Mouse (Mus musculus) gastrocnemius, postnatal 25 days (tissue): ENCODE data around the gene Ttc38. TPM values are rescaled to one million over a fixed set of nuclear protein-coding genes. Genes with fewer than 3 reads are reported as not detected.

Experiments
- DNase-seq: peaks from one replicate; pipeline ENCODE4 v3.0.0; 2022
- total RNA-seq, 2 experiments: library from RNA; stranded (reverse); gene quantifications; 1 replicate in 1 of 2; 2 replicates in 1 of 2; pipeline ENCODE4 v1.2.3; 2021

The Ttc38 gene
- total RNA-seq, 2 experiments from 2014 or later, result 2.8 to 3.6 TPM

DNA sequence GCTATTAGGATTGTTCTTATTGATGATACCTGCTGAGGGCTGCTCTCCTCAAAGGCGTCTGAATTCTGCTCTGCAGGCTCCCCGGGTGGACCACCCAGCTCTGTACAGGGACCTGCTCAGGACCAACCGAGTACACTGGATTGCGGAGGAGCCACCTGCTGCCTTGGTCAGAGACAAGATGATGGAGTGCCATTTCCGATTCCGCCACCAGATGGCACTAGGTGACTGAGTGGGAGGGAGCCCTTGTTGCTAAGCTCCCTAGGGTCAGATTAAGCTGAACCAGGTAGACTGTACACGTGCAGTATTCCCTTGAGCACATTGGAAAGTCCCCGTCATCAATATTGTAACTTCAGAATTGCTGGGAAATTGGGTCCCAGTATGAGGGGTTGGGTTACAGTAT lies 64.2 kb downstream of the Ttc38 start:
- no peak for DNase-seq

DNA sequence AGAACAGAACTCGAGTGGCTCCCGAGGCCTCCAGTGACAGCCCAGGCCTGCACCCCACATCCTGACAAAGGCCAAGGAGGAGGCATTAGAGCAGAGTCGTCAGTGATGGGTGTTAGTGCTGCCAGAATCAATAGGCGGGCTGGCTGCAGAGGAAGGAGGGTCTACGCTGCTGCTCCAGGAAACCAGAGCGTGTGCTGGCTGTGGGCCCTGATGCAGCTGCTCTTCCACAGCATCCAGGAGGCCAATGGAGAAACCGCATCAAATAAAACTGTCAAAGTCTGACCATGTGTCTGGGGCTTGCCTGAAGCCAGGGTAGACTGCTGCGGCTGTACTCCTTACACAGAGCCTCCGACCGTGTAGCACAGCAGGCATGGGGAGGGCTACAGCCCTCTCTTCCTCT lies 65.0 kb downstream of the Ttc38 start:
- DNase-seq, result no peak

DNA sequence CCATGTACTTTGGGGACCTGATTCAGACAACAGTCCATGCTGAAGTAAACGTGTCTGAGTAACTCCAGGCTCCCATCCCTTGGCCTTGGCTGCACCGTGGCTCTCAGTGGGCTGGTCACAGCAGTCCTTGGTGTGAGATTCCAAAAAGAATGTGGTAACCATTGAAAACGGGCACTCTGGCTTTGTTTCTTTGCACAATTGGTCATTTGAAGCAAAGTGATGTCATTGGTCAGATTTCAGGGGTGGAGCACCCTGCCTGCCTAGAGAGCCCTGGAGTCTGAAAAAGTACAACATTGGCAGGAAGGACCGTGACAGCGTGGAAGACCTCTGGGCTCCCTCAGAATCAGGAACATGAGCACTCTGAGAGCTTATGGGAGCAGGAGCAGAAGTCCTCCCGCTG lies 67.3 kb downstream of the Ttc38 start:
- no peak for DNase-seq

DNA sequence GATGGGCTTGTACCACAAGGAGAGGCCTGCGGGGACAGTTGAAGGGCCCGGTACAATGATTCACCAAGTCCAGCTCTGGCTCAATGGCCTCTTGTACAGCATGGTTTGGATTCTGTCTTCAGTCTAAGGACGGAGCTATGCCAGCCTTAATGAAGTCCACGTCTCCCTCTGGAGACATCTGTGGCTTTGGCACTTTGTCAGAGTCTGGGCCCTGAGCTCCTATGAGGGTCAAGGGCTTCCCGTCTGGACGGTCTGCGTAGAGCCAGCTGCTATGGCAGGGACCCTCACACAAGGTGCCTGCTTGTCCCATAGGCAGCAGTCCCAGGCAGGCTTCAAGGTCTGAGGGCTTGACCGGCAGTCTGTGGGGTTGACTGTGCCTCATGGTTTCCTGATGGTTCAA lies 68.2 kb downstream of the Ttc38 start:
- DNase-seq, result no peak

DNA sequence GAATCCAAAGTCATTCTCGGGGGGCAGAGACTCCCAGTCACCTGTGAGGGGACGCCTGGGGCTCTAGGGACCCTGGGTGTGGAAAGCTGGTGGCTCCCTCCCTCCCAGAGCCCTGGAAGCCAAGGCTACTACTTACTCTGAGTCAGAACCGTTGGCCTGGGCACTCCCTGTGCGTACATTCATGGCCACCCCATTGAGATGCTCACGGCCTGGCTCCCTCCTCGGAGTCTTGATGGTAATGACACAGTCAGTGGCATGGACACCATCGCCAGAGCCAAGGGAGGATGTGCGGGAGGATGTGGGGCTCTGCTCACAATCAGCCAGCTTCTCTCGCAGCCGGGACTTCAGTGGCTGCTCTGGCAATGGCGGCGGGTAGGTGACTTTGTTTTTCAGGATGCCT lies 68.7 kb downstream of the Ttc38 start:
- DNase-seq, result no peak

DNA sequence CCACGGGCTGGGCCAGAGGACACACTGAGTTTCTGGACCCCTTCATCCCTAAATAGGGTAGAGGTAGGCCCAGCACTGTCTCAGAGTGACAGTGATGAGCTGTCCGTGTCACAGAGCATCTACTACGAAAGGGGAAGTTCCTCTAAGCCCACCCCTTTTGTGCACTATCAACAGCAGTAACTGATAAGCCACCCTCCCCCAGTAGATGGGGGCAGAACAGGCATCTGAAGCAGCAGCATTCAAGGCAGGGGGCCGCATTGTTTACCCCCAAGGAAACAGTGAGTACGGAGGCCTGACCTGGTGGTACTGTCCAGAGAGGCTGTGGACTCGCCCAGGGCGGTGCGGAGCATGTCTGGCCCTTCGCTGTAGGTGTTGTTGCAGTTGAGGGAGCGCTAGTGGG lies 70.4 kb downstream of the Ttc38 start:
- no peak for DNase-seq

GRCm38 (mm10) chr15:85903826-85904225 lies 71.7 kb downstream of the Ttc38 start:
- no peak for DNase-seq

Other genes starting within 250 kb of the Ttc38 start
- gene Wnt7b, start 249.8 kb upstream of the Ttc38 start, total RNA-seq, result not detected
- gene Ppara, start 97.3 kb upstream of the Ttc38 start, total RNA-seq, result 10 to 100 TPM; 11.4 to 19.3 TPM
- 10 to 100 TPM; 34.0 to 43.9 TPM for gene Cdpf1, start 20.6 kb upstream of the Ttc38 start, total RNA-seq
- gene Pkdrej, start 10.6 kb upstream of the Ttc38 start, total RNA-seq, result under 1 TPM; 0.11 to 0.28 TPM
- gene Gtse1, start 27.4 kb downstream of the Ttc38 start, total RNA-seq, result under 1 TPM in 1 of 2 experiments, not detected in 1; 0.32 TPM
- gene Trmu, start 47.0 kb downstream of the Ttc38 start, total RNA-seq, result 10 to 100 TPM; 10.7 to 13.5 TPM
- gene Celsr1, start 201.5 kb downstream of the Ttc38 start, total RNA-seq, result under 1 TPM; 0.31 to 0.43 TPM
- 1 to 10 TPM; 4.2 to 9.7 TPM for gene Gramd4, start 225.4 kb downstream of the Ttc38 start, total RNA-seq